Mouse (Mus musculus) liver, embryonic 12.5 days (tissue): ENCODE data around the gene Wdr4. TPM values are rescaled to one million over a fixed set of nuclear protein-coding genes. Genes with fewer than 3 reads are reported as not detected.

ENCODE experiments used
- ATAC-seq: fragments of 200-750 bp; cut with Nextera tagmentation; 2 replicates; pipeline ENCODE4 v1.8.0; 2017; ENCODE audit warnings: moderate number of reproducible peaks, mild to moderate bottlenecking, moderate library complexity
- H3K27ac ChIP-seq: fragments of 300-500 bp; sonication (generic); 2 replicates; pipeline ENCODE4 v1.5.1; 2016; ENCODE audit warnings: mild to moderate bottlenecking
- H3K27me3 ChIP-seq: fragments of 300-500 bp; sonication (generic); replicated peaks from 2 replicates; pipeline ENCODE4 v1.6.1; 2016; ENCODE audit warnings: mild to moderate bottlenecking, moderate library complexity
- H3K36me3 ChIP-seq: fragments of 300-500 bp; sonication (generic); 2 replicates; pipeline ENCODE4 v1.6.1; 2016; ENCODE audit warnings: mild to moderate bottlenecking, moderate library complexity
- H3K4me1 ChIP-seq: fragments of 300-500 bp; sonication (generic); 2 replicates; pipeline ENCODE4 v1.6.1; 2016
- H3K4me2 ChIP-seq: fragments of 300-500 bp; sonication (generic); 2 replicates; pipeline ENCODE4 v1.6.1; 2016; ENCODE audit warnings: mild to moderate bottlenecking, moderate library complexity
- H3K4me3 ChIP-seq: fragments of 300-500 bp; sonication (generic); 2 replicates; pipeline ENCODE4 v1.5.1; 2016; ENCODE audit warnings: mild to moderate bottlenecking, moderate library complexity
- H3K9ac ChIP-seq: fragments of 300-500 bp; sonication (generic); 2 replicates; pipeline ENCODE4 v1.6.1; 2016; ENCODE audit warnings: mild to moderate bottlenecking, moderate library complexity
- H3K9me3 ChIP-seq: fragments of 300-500 bp; sonication (generic); replicated peaks from 2 replicates; pipeline ENCODE4 v1.6.1; 2016; ENCODE audit warnings: mild to moderate bottlenecking, moderate library complexity
- WGBS: fragments of 180-500 bp; shearing (Covaris S2); methylation state at CpG from one replicate; pipeline ENCODE4 v1.1.7; 2016; ENCODE audit not compliant: insufficient replicate concordance; 5-methylcytosine and 5-hydroxymethylcytosine counted together
- microRNA-seq: library from miRNA; unstranded; fragments of <30 nt; microRNA quantifications from one replicate; pipeline ENCODE4, GENCODE M21; 2017
- polyA plus RNA-seq: library from polyadenylated mRNA; unstranded; fragments of >200 nt; fragmentation: Nextera tagmentation; extraction: Ambion mirVana; gene quantifications from 2 replicates; pipeline ENCODE4 v1.2.1, GENCODE M21; 2016

The Wdr4 gene
- polyA plus RNA-seq, 1 experiment from 2014 or later, result 46.1 TPM

DNA sequence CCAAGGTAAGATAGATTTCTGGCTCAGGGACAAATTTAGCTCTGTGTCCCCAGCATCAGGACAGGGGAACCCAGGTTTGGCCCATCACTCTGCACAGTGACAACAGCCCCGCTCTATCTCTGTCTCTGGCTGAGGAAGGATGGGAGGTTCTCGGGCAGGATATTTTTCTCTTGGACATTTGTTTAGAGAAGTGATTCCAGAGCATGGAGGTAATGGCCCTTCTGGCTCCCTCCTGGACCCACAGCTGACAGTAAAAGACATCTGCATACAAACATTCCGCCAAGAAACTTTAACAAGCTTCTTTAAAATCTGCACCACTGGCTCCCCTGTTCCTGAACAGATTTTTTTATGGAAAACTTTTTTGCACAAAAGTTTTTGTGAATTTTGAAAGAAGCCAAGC lies 66.3 kb downstream of the Wdr4 start:
- Histone ChIP-seq H3K4me1 (no peaks in the 10 kb centered on the region), H3K4me2 (no peak overlapping the region), H3K27me3 (0 out of 2 replicates have a peak, but pooled peaks cover 2% of the 10 kb centered on the region), H3K4me3 (no peak overlapping the region), H3K9ac (no peak overlapping the region), H3K9me3 (no peaks in the 10 kb centered on the region), H3K27ac (no peak overlapping the region), H3K36me3 (no peaks in the 10 kb centered on the region)
- WGBS, result 53% methylated on average over 3 of the region's 3 CpGs
- ATAC-seq, result no peak

DNA sequence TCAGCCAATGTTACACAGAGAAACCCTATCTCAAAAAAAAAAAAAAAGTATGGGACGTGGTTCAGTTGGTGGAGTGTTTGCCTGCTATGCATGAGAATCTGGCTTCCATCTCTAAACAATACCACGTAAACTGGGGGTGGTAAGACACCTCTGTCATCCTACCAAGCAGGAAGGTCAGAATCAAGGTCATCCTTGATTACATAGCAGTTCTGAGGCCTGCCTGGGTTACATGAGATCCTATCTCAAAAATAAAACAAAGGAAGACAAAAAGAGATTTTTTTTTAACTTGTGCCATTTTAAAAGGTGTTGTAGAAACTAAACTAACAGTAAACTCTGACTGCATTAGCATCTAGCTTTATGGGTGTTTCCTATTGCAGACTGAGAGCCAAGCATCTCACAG lies 67.0 kb downstream of the Wdr4 start:
- Histone ChIP-seq H3K36me3 (no peaks in the 10 kb centered on the region), H3K4me1 (no peaks in the 10 kb centered on the region), H3K9me3 (no peaks in the 10 kb centered on the region), H3K4me2 (no peak overlapping the region), H3K4me3 (no peak overlapping the region), H3K9ac (no peak overlapping the region), H3K27ac (no peak overlapping the region), H3K27me3 (0 out of 2 replicates have a peak, but pooled peaks cover 2% of the 10 kb centered on the region)
- no peak for ATAC-seq
- 43% methylated on average over 2 of the region's 2 CpGs for WGBS

DNA sequence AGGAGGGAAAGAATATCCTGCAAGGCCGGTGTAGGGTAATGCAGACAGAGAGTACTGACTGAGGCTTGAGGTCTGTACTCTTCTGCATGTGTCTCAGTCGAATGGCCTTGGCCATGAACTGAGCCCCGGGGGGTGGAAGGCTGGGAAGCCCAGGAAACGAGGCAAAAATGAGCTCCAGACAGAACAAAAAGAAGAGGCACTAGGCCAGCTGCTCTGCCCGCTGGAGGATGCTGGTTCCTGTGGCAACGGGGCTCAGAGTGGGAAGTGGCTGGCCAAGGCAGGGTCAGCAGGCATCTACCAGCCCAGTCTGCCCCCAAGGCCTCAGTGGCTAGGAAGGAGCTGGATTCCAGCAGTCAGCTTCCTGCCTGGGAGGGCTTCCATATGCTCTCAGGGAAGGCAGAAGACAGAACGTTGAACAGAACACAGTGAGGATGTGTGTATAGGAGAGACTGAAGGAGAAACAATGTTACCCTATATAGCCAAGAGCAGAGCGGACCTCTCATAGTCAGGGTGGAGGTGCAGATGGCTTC lies 68.5 kb downstream of the Wdr4 start:
- Histone ChIP-seq H3K36me3 (no peaks in the 10 kb centered on the region), H3K9ac (no peak overlapping the region), H3K27ac (no peak overlapping the region), H3K4me1 (no peaks in the 10 kb centered on the region), H3K9me3 (no peaks in the 10 kb centered on the region), H3K4me2 (no peak overlapping the region), H3K4me3 (no peak overlapping the region), H3K27me3 (0 out of 2 replicates have a peak, but pooled peaks cover 2% of the 10 kb centered on the region)
- ATAC-seq, result no peak
- 48% methylated on average over 8 of the region's 8 CpGs for WGBS

DNA sequence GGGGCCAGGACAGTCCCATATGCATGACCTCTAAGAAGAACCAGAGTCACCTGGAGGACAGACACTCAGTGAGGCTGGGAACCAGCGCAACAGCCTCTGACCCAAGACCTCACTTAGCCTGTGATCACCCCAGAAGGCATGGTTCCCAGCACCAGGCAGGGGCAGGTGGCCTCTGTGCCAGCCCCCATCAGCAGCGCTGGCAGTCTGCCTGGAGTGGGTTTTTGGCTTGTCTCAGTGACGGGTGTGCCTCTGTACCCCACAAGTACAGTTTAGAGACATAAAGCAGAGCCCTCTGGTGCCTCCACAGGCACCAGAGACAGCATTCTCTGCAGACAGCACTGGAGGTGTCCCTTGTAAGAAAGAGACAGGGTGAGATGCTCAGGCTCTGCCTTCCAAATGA lies 69.6 kb downstream of the Wdr4 start:
- Histone ChIP-seq H3K27me3 (0 out of 2 replicates have a peak, but pooled peaks cover 2% of the 10 kb centered on the region), H3K36me3 (no peaks in the 10 kb centered on the region), H3K9ac (no peak overlapping the region), H3K4me3 (no peak overlapping the region), H3K9me3 (no peaks in the 10 kb centered on the region), H3K4me1 (peaks cover 4% of the 10 kb centered on the region; the same call in 1 of the 2 replicates), H3K27ac (no peak overlapping the region), H3K4me2 (no peak overlapping the region)
- no peak for ATAC-seq
- 69% methylated on average over 3 of the region's 3 CpGs for WGBS

DNA sequence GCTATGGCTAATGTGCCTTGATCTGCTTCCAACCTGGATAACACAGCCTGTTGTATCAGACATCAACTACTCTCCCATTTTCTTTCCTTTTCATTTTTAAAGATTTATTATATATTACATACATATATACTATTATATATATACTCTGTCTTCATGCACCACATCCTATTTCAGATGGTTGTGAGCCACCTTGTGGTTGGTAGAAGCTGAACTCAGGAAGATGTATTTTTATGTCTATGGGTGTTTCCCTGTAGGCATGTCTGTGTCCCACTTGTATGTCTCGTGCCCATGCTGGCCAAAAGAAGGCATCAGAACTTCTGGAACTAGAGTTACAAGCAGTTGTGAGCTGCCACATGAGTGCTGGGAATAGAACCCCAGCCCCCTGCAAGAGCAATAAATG lies 71.3 kb downstream of the Wdr4 start:
- Histone ChIP-seq H3K4me1 (peaks cover 13% of the 10 kb centered on the region), H3K4me3 (no peak overlapping the region), H3K9me3 (no peaks in the 10 kb centered on the region), H3K27me3 (0 out of 2 replicates have a peak, but pooled peaks cover 2% of the 10 kb centered on the region), H3K9ac (no peak overlapping the region), H3K4me2 (no peak overlapping the region), H3K27ac (no peak overlapping the region), H3K36me3 (no peaks in the 10 kb centered on the region)
- 59% methylated on average over 1 of the region's 1 CpGs for WGBS
- ATAC-seq, result no peak

DNA sequence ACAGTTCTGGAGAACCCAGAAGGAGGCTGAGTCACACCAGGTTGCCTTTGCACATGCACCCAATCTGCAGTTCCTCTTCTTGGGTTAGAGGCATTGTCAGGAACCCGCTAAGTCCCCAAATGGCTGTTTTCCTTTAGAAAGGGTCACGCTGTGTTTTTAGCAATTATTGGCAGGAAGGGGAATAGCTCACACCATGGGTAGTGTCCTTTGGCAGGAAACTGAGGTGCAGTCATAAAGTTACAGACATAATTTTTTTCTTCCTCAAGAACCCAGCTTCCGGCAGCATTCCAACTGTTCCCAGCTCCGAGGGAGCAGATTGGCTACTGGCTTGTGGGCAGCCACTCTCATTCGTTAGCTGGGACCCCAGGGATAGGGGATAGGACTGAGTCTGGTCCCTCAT lies 72.0 kb downstream of the Wdr4 start:
- Histone ChIP-seq H3K4me3 (no peak overlapping the region), H3K27ac (no peak overlapping the region), H3K4me1 (peaks cover 13% of the 10 kb centered on the region), H3K36me3 (no peaks in the 10 kb centered on the region), H3K9me3 (no peaks in the 10 kb centered on the region), H3K27me3 (0 out of 2 replicates have a peak, but pooled peaks cover 2% of the 10 kb centered on the region), H3K9ac (no peak overlapping the region), H3K4me2 (no peak overlapping the region)
- 60% methylated on average over 5 of the region's 5 CpGs for WGBS
- ATAC-seq, result no peak

DNA sequence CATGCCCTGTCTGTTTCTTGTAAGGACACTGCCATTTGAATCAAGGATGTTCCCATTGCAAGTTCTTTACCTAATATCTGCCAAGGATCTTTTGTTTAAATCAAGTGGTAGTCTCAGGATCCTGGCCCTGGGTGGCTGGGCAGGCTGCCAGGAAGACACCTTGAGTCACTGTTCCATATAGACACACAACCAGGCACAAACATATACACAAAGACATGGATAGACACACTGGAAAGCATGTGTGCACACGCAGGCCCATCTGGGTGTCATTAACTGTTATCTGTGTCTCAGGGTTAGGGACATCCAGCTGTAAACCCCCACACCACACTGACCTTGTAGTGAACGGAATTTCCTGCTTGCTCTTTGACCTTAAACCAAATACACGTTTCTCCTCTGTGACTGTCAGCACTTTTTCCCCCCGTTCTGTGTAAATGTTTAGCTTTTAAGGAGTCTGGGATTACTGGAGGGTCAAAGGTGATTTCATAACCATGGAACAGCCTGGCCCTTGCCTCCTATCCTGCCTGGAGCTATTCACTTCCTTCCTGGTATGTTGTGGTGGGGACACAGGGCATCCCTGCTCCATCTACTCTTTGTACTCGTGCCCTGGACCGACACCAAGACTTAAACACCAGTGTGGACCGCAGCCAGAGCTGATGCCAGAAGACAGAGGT lies 74.6 kb downstream of the Wdr4 start:
- Histone ChIP-seq H3K4me3 (no peak overlapping the region), H3K27me3 (0 out of 2 replicates have a peak, but pooled peaks cover 2% of the 10 kb centered on the region), H3K4me1 (peaks cover 13% of the 10 kb centered on the region), H3K9me3 (no peaks in the 10 kb centered on the region), H3K36me3 (no peaks in the 10 kb centered on the region), H3K4me2 (no peak overlapping the region), H3K27ac (peak overlapping the region; percentile 31; the same call in 1 of the 2 replicates), H3K9ac (no peak overlapping the region)
- 32% methylated on average over 7 of the region's 7 CpGs for WGBS
- ATAC-seq, result no peak

Small RNA genes lying within 50 kb of the gene (microRNA-seq; reads per million reads assigned to microRNA genes)
- gene Gm24970, result not detected

Other genes with a start within 250 kb of the Wdr4 start
- gene Rsph1, start 242.6 kb downstream of the Wdr4 start, polyA plus RNA-seq, result 0.25 and 0.32 TPM in 2 replicates
- 4.4 and 5.4 TPM in 2 replicates for gene Slc37a1, start 233.2 kb downstream of the Wdr4 start, polyA plus RNA-seq
- 5.6 and 6.1 TPM in 2 replicates for gene Pde9a, start 133.8 kb downstream of the Wdr4 start, polyA plus RNA-seq
- 214 and 215 TPM in 2 replicates for gene Ndufv3, start 135 bp upstream of the Wdr4 start, polyA plus RNA-seq
- gene Pknox1, start 44.8 kb upstream of the Wdr4 start, polyA plus RNA-seq, result 15.4 and 16.7 TPM in 2 replicates
- 6.3 TPM in 2 replicates for gene Cbs, start 117.3 kb upstream of the Wdr4 start, polyA plus RNA-seq
- 258 and 270 TPM in 2 replicates for gene U2af1, start 138.9 kb upstream of the Wdr4 start, polyA plus RNA-seq
- 0.16 TPM in 1 of 2 replicates, not detected in the other for gene Cryaa, start 157.8 kb upstream of the Wdr4 start, polyA plus RNA-seq